Mouse (Mus musculus) G1E (cell line): Measurements from ENCODE around the gene S100a4.

Source experiments
- CTCF ChIP-seq: IDR thresholded peaks from 2 replicates; pipeline ENCODE4 v1.5.1; 2012; ENCODE audit warnings: low read depth, low read length, inconsistent platforms, mixed read lengths
- GATA1 ChIP-seq: IDR thresholded peaks from 2 replicates; pipeline ENCODE4 v1.6.1; 2012; ENCODE audit warnings: borderline replicate concordance, low read length, inconsistent platforms, mixed read lengths
- POLR2AphosphoS5 ChIP-seq: IDR thresholded peaks from 2 replicates; pipeline ENCODE4 v1.6.1; 2012; ENCODE audit warnings: low read depth, low read length, inconsistent platforms; ENCODE audit not compliant: insufficient replicate concordance

GRCm38 (mm10) chr3:90621552-90621951, 18.0 kb downstream of the S100a4 start:
- no peak for TF ChIP-seq CTCF
- TF ChIP-seq POLR2AphosphoS5: no peak
- no peak for TF ChIP-seq GATA1
